Comparison of ENCODE assay signal across 7 mouse cellular contexts in the genomic region with DNA sequence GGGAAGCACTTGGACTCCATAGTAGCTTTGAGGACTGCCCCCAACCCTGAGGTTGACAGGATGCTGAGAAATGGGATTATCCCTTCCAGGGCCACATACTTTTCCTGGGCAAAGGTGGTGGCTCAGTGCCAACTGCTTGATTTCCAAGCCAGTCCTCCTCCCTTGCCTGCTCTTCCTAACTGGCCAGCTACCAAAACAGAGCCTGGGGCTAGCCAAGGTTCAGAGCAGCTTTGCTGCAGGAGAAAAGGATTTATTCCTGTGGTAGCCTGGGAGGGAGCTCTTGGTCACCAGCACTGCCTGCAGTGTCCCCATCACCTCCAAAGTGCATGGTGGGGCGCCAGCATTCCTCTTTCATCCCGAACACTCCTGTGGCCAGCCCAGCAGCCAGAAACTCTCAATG. TPM values are rescaled to one million over a fixed set of nuclear protein-coding genes. Genes with fewer than 3 reads are reported as not detected.
A peak's percentile ranks its signal among the peaks of the same experiment; 100 is the strongest.
DNase-seq lines count a peak whose midpoint lies in the region; ATAC-seq lines count a peak whose summit lies in the region.

No protein-coding gene starts in this region.

- ATAC-seq in lung, embryonic 16.5 days (ENCODE audit: low read depth): 0 out of 2 replicates have a peak, but pooled peaks have one; percentile 26
- ATAC-seq in liver, embryonic 15.5 days (ENCODE audit: insufficient read depth): no peak; the same call in 1 of the 2 replicates

- H3K9ac ChIP-seq in lung, embryonic 16.5 days (ENCODE audit: low read length): no peak overlapping the region
- H3K9ac ChIP-seq in liver, embryonic 15.5 days: no peak overlapping the region

- no peak overlapping the region for H3K27ac ChIP-seq in lung, embryonic 16.5 days (ENCODE audit: low read length)
- H3K27ac ChIP-seq in liver, embryonic 15.5 days (replicated peaks): 0 out of 2 replicates have a peak overlapping the region, but pooled peaks have one; percentile 24

- H3K36me3 ChIP-seq in lung, embryonic 16.5 days (ENCODE audit: control insufficient read depth, insufficient read depth, low read length): no peaks in the 10 kb centered on the region
- H3K36me3 ChIP-seq in liver, embryonic 15.5 days (replicated peaks): no peaks in the 10 kb centered on the region

- WGBS in lung, embryonic 16.5 days: 55% methylated on average over 2 of the region's 2 CpGs
- WGBS in liver, embryonic 15.5 days (ENCODE audit: insufficient replicate concordance): 53% methylated on average over 2 of the region's 2 CpGs

- H3K4me1 ChIP-seq in lung, embryonic 16.5 days (replicated peaks; ENCODE audit: control insufficient read depth, insufficient read depth, low read length): no peaks in the 10 kb centered on the region
- 0 out of 2 replicates have a peak, but pooled peaks cover 2% of the 10 kb centered on the region for H3K4me1 ChIP-seq in liver, embryonic 15.5 days (replicated peaks)

- DNase-seq in lung, postnatal 14 days: no peak
- DNase-seq in adrenal gland, postnatal 25 days: peak; percentile 51
- peak; percentile 69 to 71 for DNase-seq in cerebellum, postnatal 10 days
- DNase-seq in B cell, adult 2 months: no peak
- DNase-seq in retina, embryonic 14.5 days (ENCODE audit: low spot score): no peak

- H3K9me3 ChIP-seq in lung, embryonic 16.5 days (ENCODE audit: control insufficient read depth, low read length): no peaks in the 10 kb centered on the region
- no peaks in the 10 kb centered on the region for H3K9me3 ChIP-seq in liver, embryonic 15.5 days (replicated peaks)

- H3K27me3 ChIP-seq in lung, embryonic 16.5 days (ENCODE audit: control insufficient read depth, insufficient read depth, low read depth, low read length): no peaks in the 10 kb centered on the region
- no peaks in the 10 kb centered on the region for H3K27me3 ChIP-seq in liver, embryonic 15.5 days

- H3K4me3 ChIP-seq in lung, embryonic 16.5 days (ENCODE audit: low read length): no peak overlapping the region
- H3K4me3 ChIP-seq in liver, embryonic 15.5 days (replicated peaks): no peak overlapping the region

- no peak overlapping the region for H3K4me2 ChIP-seq in lung, embryonic 16.5 days (ENCODE audit: low read depth, low read length)
- no peak overlapping the region for H3K4me2 ChIP-seq in liver, embryonic 15.5 days

RNA-seq across cellular contexts. Expression of a gene that starts 33.6 kb away (rescaled TPM):
- 1.8 and 2.9 TPM in 2 replicates for polyA plus RNA-seq in lung, embryonic 16.5 days (2015; fragmentation: Nextera tagmentation; extraction: Ambion mirVana)
- total RNA-seq in adrenal gland, postnatal 25 days (2021): 6.1 and 8.9 TPM in 2 replicates
- polyA plus RNA-seq in liver, embryonic 15.5 days (2015; fragmentation: Nextera tagmentation; extraction: Ambion mirVana): 0.15 and 0.22 TPM in 2 replicates

Comparison
In these comparisons a context has a peak if more than half of its experiments do, and no peak if none do; other contexts are left out.
1. DNase-seq: peak in adrenal gland, postnatal 25 days (single experiment) and cerebellum, postnatal 10 days (2 of 2); none in lung, postnatal 14 days (single experiment), B cell, adult 2 months (0 of 2) and retina, embryonic 14.5 days (single experiment).